Mouse (Mus musculus) midbrain, embryonic 15.5 days (tissue): ENCODE results near the gene Msh6. TPM values are rescaled to one million over a fixed set of nuclear protein-coding genes. Genes with fewer than 3 reads are reported as not detected.
"Not testable (repeated sequence)": the region's sequence is repeated elsewhere in the genome, so short reads cannot be mapped to it uniquely, and the experiment has no call there.

Experiments
- ATAC-seq: fragments of 200-750 bp; cut with Nextera tagmentation; replicated peaks from 2 replicates; pipeline ENCODE4 v1.8.0; 2017; ENCODE audit warnings: moderate TSS enrichment
- H3K27ac ChIP-seq: fragments of 300-500 bp; sonication (generic); 2 replicates; pipeline ENCODE4 v1.5.1; 2015; ENCODE audit warnings: mild to moderate bottlenecking, inconsistent platforms
- H3K27me3 ChIP-seq: fragments of 300-500 bp; sonication (generic); replicated peaks from 2 replicates; pipeline ENCODE4 v1.6.1; 2015; ENCODE audit warnings: inconsistent platforms
- H3K36me3 ChIP-seq: fragments of 300-500 bp; sonication (generic); replicated peaks from 2 replicates; pipeline ENCODE4 v1.6.1; 2015; ENCODE audit warnings: inconsistent platforms
- H3K4me1 ChIP-seq: fragments of 300-500 bp; sonication (generic); 2 replicates; pipeline ENCODE4 v1.6.1; 2015; ENCODE audit warnings: inconsistent platforms
- H3K4me2 ChIP-seq: fragments of 300-500 bp; sonication (generic); 2 replicates; pipeline ENCODE4 v1.6.1; 2015; ENCODE audit warnings: inconsistent platforms, mild to moderate bottlenecking, moderate library complexity
- H3K4me3 ChIP-seq: fragments of 300-500 bp; sonication (generic); 2 replicates; pipeline ENCODE4 v1.5.1; 2015; ENCODE audit warnings: mild to moderate bottlenecking, inconsistent platforms
- H3K9ac ChIP-seq: fragments of 300-500 bp; sonication (generic); 2 replicates; pipeline ENCODE4 v1.6.1; 2015; ENCODE audit warnings: mild to moderate bottlenecking, inconsistent platforms
- H3K9me3 ChIP-seq: fragments of 300-500 bp; sonication (generic); 2 replicates; pipeline ENCODE4 v1.6.1; 2016; ENCODE audit warnings: inconsistent platforms
- WGBS: fragments of 180-500 bp; shearing (Covaris S2); methylation state at CpG from one replicate; pipeline ENCODE4 v1.1.7; 2015; ENCODE audit warnings: mixed read lengths; 5-methylcytosine and 5-hydroxymethylcytosine counted together
- polyA plus RNA-seq: library from polyadenylated mRNA; unstranded; fragments of >200 nt; fragmentation: Nextera tagmentation; extraction: Ambion mirVana; gene quantifications from 2 replicates; pipeline ENCODE4 v1.2.1, GENCODE M21; 2015

Msh6 gene
- polyA plus RNA-seq, 1 experiment from 2014 or later, result 29.4 TPM

DNA sequence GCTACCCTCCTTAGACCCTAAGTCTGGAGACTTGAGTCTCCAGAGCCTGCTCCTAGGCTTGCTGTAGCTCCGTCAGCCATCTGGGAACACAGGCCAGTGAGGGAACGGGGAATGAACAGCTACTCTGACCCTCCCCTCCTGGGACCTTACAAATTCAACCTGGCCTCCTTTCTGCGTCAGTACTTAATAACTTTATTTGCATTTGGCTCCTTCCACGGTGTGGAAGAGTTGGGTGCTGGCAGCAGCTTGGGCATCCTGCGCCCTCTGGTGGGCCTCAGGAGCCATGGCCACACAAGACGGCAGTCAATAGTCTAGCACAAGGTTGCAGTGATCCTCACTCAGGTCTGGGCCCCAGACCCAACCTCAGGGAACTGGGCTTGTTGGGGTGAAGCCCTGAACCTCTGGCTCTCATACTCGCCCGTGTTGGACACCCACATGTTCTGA, 6.4 kb upstream of the Msh6 start:
- H3K27ac ChIP-seq, H3K4me3 ChIP-seq, H3K27me3 ChIP-seq, H3K4me2 ChIP-seq, H3K9ac ChIP-seq, H3K36me3 ChIP-seq, H3K9me3 ChIP-seq, H3K4me1 ChIP-seq: not testable (repeated sequence)
- peak; percentile 81; the same call in 1 of the 2 replicates for ATAC-seq
- WGBS, result 32% methylated on average over 7 of the region's 8 CpGs

- H3K9ac ChIP-seq, H3K9me3 ChIP-seq, H3K4me3 ChIP-seq, H3K36me3 ChIP-seq, H3K4me2 ChIP-seq, H3K27ac ChIP-seq, ATAC-seq, H3K27me3 ChIP-seq: not testable (repeated sequence)
- H3K4me1 ChIP-seq, result peaks cover 17% of the 10 kb centered on the region
- 86% methylated on average over 15 of the region's 15 CpGs for WGBS
Observed at GRCm38 (mm10) chr17:87971696-87972591, 2.9 kb upstream of the Msh6 start.

DNA sequence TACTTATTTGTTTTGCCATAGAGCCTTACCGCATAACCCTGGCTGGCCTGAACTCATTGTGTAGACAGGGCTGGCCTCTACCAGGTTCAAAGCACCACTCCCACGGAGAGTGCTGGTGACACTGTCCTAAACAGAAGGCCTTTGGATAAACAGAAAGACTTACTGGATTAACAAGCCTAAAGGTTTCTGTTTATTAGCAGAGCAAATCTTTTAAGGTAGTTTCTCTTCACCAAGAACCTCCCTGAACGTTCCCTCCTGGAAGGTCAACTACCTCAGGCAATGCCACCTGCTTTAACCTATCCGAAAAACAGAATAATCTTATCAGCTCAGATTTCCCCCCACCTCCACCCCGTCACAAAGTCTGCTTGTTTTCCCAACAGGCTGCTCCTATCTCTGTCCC, 2.0 kb upstream of the Msh6 start:
- no peak overlapping the region for H3K4me3 ChIP-seq
- H3K27me3 ChIP-seq, result no peaks in the 10 kb centered on the region
- H3K4me2 ChIP-seq, result no peak overlapping the region
- WGBS, result 88% methylated on average over 5 of the region's 5 CpGs
- no peak overlapping the region for H3K9ac ChIP-seq
- H3K27ac ChIP-seq, result no peak overlapping the region
- no peaks in the 10 kb centered on the region for H3K36me3 ChIP-seq
- ATAC-seq, result no peak
- peaks cover 17% of the 10 kb centered on the region for H3K4me1 ChIP-seq
- no peaks in the 10 kb centered on the region for H3K9me3 ChIP-seq

DNA sequence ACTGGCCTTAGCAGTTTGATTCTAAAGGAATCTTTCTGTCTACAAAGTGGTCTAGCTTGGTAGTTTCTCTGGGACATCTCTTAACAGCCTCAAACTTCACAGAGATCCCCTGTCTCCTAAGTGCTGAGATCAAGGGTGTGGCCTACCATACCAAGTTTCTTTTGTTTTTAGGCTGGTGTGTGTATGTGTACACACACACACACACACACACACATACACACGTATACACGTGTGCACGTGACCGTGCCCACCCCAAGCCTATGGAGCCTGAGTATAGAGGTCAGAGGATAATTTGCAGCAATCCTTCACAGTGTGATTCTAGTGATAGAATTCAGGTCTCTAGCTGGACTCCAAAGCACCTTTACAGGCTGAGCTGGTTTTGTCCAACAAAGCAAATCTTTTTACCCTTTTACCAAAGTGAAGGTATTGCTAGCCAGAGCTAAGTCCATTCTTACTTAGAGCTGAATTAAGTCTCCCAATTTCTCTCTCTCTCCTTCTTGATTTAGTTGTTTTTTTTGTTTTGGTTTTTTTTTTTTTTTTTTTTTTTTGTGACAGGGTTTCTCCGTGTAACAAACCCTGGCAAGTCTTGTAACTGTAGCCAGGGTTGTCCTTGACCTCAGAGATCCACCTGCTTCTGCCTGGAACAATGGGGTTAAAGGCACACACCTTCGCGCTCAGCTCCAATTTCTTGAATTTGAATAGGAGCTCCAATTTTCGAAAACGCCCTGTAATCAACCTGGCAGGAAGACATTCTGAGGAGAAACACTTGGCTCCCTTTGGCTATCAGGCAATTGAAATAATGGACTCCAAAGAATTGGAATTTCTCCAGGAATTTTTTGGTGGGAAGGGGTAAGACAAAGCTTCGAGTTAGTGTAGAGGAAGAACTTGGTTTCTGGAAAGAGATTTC, 1.3 kb upstream of the Msh6 start:
- no peaks in the 10 kb centered on the region for H3K9me3 ChIP-seq
- no peak overlapping the region for H3K9ac ChIP-seq
- WGBS, result 75% methylated on average over 10 of the region's 10 CpGs
- no peaks in the 10 kb centered on the region for H3K27me3 ChIP-seq
- no peak for ATAC-seq
- no peak overlapping the region for H3K4me2 ChIP-seq
- H3K36me3 ChIP-seq, result no peaks in the 10 kb centered on the region
- H3K4me1 ChIP-seq, result peaks cover 17% of the 10 kb centered on the region
- H3K4me3 ChIP-seq, result no peak overlapping the region
- H3K27ac ChIP-seq, result no peak overlapping the region

GRCm38 (mm10) chr17:87975229-87975853, 479 bp downstream of the Msh6 start:
- no peaks in the 10 kb centered on the region for H3K27me3 ChIP-seq
- H3K27ac ChIP-seq, result peak overlapping the region; percentile 85
- peak overlapping the region; percentile 90 for H3K9ac ChIP-seq
- H3K9me3 ChIP-seq, result no peaks in the 10 kb centered on the region
- peak overlapping the region; percentile 75 for H3K4me2 ChIP-seq
- under 1% methylated on average over 60 of the region's 68 CpGs for WGBS
- ATAC-seq, result peak; percentile 72
- H3K4me3 ChIP-seq, result peak overlapping the region; percentile 96
- H3K4me1 ChIP-seq, result peaks cover 17% of the 10 kb centered on the region
- no peaks in the 10 kb centered on the region for H3K36me3 ChIP-seq

DNA sequence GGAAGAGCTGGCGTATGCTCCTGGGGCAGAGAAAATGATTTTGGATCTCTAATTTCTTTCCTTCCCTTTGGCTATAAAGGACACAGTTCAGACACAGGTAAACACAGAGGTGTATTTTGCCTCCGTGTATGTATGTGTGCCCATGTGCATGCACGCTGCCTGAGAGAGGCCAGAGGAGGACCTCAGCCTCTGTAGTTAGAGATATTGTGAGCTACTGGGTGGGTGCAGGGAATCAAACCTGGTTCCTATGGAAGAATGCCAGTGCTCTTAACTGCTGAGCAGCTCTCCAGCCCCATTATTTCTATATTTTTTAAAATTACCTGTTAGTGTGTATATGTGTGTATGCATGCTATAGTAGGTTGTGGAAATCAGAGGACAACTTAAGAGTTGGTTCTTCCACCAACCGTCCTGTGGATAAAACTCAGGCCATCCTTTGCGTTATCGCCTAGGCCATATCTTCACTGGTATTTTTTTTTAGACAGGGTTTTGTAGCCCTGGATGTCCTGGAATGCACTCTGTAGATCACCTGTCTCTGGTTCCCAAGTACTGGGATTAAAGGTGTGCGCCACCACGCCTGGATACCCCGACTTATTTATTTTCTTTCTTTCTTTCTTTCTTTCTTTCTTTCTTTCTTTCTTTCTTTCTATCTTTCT, 1.4 kb downstream of the Msh6 start:
- ATAC-seq, result no peak
- 71% methylated on average over 9 of the region's 9 CpGs for WGBS

DNA sequence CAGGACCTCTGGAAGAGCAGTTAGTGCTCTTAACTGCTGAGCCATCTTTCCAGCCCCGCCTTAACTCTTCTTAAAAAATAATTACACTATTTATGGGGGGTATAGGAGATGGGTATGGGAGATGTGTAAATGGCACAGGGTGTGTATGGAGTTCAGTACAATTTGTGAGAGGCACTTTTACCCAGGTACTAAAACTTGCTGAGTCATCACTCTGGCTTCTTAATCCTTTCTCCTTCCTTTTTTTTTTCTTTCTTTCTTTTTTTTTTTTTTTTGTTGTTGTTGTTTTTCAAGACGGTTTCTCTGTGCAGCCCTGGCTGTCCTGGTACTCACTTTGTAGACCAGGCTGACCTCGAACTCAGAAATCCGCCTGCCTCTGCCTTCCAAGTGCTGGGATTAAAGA, 2.1 kb downstream of the Msh6 start:
- H3K4me2 ChIP-seq, H3K9me3 ChIP-seq, H3K36me3 ChIP-seq, H3K27ac ChIP-seq, H3K9ac ChIP-seq, H3K27me3 ChIP-seq, ATAC-seq, H3K4me3 ChIP-seq: not testable (repeated sequence)
- WGBS, result 95% methylated on average over 4 of the region's 4 CpGs
- H3K4me1 ChIP-seq, result peaks cover 17% of the 10 kb centered on the region

More for the DNA sequence above, 1.4 kb downstream of the Msh6 start:
- Histone ChIP-seq H3K36me3 (peaks cover 5% of the 10 kb centered on the region; the same call in 1 of the 2 replicates), H3K4me3 (peak overlapping the region; percentile 96), H3K4me2 (peak overlapping the region; percentile 75), H3K27me3 (no peaks in the 10 kb centered on the region), H3K9ac (peak overlapping the region; percentile 90), H3K9me3 (no peaks in the 10 kb centered on the region), H3K27ac (no peak overlapping the region), H3K4me1 (peaks cover 17% of the 10 kb centered on the region)

- not testable (repeated sequence) for ATAC-seq, H3K4me2 ChIP-seq, H3K4me3 ChIP-seq, H3K9ac ChIP-seq, H3K27ac ChIP-seq, H3K27me3 ChIP-seq, H3K9me3 ChIP-seq
- 93% methylated on average over 1 of the region's 1 CpGs for WGBS
- Histone ChIP-seq H3K36me3 (peaks cover 19% of the 10 kb centered on the region; the same call in 1 of the 2 replicates), H3K4me1 (peaks cover 10% of the 10 kb centered on the region)
Observed at GRCm38 (mm10) chr17:87979696-87980095, 4.8 kb downstream of the Msh6 start.

- 89% methylated on average over 3 of the region's 3 CpGs for WGBS
- H3K27ac ChIP-seq, result no peak overlapping the region
- H3K4me1 ChIP-seq, result no peaks in the 10 kb centered on the region
- no peak for ATAC-seq
- no peak overlapping the region for H3K4me3 ChIP-seq
- H3K9ac ChIP-seq, result no peak overlapping the region
- H3K27me3 ChIP-seq, result no peaks in the 10 kb centered on the region
- H3K36me3 ChIP-seq, result peaks cover 37% of the 10 kb centered on the region; the same call in 1 of the 2 replicates
- no peak overlapping the region for H3K4me2 ChIP-seq
- no peaks in the 10 kb centered on the region for H3K9me3 ChIP-seq
Observed at GRCm38 (mm10) chr17:87982112-87982511, 7.2 kb downstream of the Msh6 start.

DNA sequence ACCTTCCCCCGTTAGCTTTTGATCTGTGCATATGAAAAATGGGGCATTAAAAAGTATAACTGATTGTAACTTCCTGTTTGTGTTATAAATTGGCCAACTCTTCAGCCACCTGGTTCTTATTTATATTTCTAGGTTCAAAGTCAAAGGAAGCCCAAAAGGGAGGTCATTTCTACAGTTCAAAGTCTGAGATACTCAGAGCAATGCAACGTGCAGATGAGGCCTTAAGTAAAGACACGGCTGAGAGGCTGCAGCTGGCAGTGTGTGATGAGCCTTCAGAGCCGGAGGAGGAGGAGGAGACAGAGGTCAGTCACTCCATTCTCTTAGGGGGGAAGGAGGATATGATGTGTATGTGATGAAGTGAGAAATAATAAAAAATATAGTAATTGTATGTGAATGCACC, 8.5 kb downstream of the Msh6 start:
- WGBS, result 77% methylated on average over 4 of the region's 4 CpGs
- H3K9ac ChIP-seq, result no peak overlapping the region
- no peaks in the 10 kb centered on the region for H3K27me3 ChIP-seq
- peaks cover 42% of the 10 kb centered on the region for H3K36me3 ChIP-seq
- no peaks in the 10 kb centered on the region for H3K9me3 ChIP-seq
- no peak overlapping the region for H3K4me2 ChIP-seq
- H3K27ac ChIP-seq, result no peak overlapping the region
- no peaks in the 10 kb centered on the region for H3K4me1 ChIP-seq
- ATAC-seq, result no peak
- H3K4me3 ChIP-seq, result no peak overlapping the region

GRCm38 (mm10) chr17:87984440-87985214, 9.8 kb downstream of the Msh6 start:
- Histone ChIP-seq H3K27ac (no peak overlapping the region), H3K36me3 (peaks cover 53% of the 10 kb centered on the region), H3K4me1 (no peaks in the 10 kb centered on the region), H3K4me2 (no peak overlapping the region), H3K4me3 (no peak overlapping the region), H3K9ac (no peak overlapping the region), H3K27me3 (no peaks in the 10 kb centered on the region), H3K9me3 (no peaks in the 10 kb centered on the region)
- no peak for ATAC-seq
- 92% methylated on average over 20 of the region's 20 CpGs for WGBS
